Mouse (Mus musculus): ENCODE measurements around the gene Olfr1257. TPM values are rescaled to one million over a fixed set of nuclear protein-coding genes. Genes with fewer than 3 reads are reported as not detected.

Olfr1257 gene
- polyA plus RNA-seq (2012; ENCODE audit: low replicate concordance) = 0.04 TPM in 1 of 2 replicates, not detected in the other

DNA sequence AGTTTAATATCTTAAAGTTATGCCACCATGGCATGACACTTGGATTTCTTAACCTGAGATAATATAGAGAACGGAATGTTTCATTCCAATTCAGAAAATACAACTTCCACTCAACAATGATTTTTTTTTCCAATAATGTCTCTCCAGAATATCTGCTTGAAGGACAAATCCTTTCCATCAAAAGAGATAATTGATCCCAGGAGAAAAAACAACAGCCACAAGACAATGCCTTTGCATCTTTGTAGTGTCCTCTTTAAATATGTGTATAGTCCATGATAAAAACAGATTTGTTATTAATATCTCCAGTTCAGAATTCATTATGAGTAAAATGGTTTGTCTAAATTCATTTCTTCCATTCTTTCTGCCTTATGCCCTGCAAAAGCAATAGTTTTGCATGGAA lies at the start of gene Olfr1257:
Olfr1257 (plus strand) TSS at position 301 of the 400 bp plus-strand sequence.

DNA sequence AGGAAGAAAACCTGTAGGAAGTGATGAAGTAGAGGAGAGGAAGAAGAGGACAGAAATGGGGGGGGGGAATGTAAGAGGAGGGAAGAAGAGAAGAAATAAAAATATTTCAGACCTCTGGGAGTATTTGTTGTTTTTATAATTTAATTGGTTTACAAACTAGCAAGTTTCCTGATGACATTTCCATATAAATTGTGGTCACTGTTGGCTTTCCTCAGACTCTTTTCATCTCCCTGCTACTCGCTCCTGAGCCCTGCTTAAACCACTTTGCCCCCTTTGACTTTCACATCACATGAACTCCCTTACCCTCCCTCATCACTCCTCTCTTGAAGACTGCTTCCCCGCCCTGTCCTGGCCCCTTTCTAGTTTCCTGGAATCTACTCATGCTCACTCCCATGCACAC lies 36.8 kb upstream of the Olfr1257 start, which contains the start of gene Olfr1256:
Olfr1256 (minus strand) TSS at position 101 of the 400 bp plus-strand sequence.

DNA sequence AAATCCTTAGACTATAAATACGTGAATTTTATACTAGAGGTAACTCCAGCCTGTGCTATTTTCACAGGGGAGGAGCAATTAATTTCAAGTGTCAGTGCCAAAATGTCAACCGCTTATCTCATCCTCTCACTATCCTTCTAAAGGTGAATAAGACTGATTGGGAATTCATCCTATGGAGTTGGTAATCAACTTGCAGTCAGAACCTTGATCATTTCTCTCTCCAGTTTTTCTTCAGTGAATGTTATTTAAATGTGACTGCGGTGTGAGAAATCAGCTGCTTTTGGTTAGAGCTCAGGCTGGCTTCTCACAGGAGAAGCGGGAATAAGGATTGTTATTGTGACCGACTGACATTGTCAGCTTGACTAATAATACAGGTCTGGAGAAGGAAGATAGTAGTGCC lies 30.1 kb upstream of the Olfr1257 start, which contains the start of gene Olfr48:
Olfr48 (minus strand) TSS at position 101 of the 400 bp plus-strand sequence.

DNA sequence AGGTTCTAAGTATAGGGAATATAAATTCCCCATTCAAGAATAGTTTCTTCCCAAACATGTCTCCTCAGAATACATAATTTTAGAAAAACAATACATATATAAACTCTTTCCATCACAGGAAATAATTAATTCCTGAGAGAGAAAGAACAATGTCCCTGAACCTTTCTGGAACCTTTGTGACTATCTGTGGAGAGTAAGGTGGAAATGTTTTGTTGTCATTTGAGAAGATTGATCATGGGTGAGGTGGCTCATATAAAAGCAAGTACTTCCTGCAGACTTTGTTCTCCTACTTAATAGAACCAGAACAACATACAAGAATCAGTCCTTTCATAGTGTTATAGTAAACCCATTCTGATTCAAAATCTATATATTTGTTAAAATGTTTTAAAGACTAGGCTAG lies 48.8 kb downstream of the Olfr1257 start, which contains the start of gene Olfr1258:
Olfr1258 (plus strand) TSS at position 301 of the 400 bp plus-strand sequence.

Other genes starting within 250 kb of the Olfr1257 start
- gene Olfr1249, start 243.5 kb upstream of the Olfr1257 start, polyA plus RNA-seq (2012; ENCODE audit: low replicate concordance) = 0.05 TPM in 1 of 2 replicates, not detected in the other
- not detected in 2 replicates for gene Olfr1250, start 217.0 kb upstream of the Olfr1257 start, polyA plus RNA-seq (2012; ENCODE audit: low replicate concordance)
- gene Olfr1251, start 206.5 kb upstream of the Olfr1257 start, polyA plus RNA-seq (2012; ENCODE audit: low replicate concordance) = not detected in 2 replicates
- not detected in 2 replicates for gene Olfr1252, start 153.4 kb upstream of the Olfr1257 start, polyA plus RNA-seq (2012; ENCODE audit: low replicate concordance)
- gene Olfr1253, start 121.3 kb upstream of the Olfr1257 start, polyA plus RNA-seq (2012; ENCODE audit: low replicate concordance) = not detected in 2 replicates
- not detected in 2 replicates for gene Olfr1254, start 84.8 kb upstream of the Olfr1257 start, polyA plus RNA-seq (2012; ENCODE audit: low replicate concordance)
- not detected in 2 replicates for gene Olfr1255, start 66.4 kb upstream of the Olfr1257 start, polyA plus RNA-seq (2012; ENCODE audit: low replicate concordance)
- gene Olfr1256, start 36.9 kb upstream of the Olfr1257 start, polyA plus RNA-seq (2012; ENCODE audit: low replicate concordance) = not detected in 2 replicates
- gene Olfr48, start 30.2 kb upstream of the Olfr1257 start, polyA plus RNA-seq (2012; ENCODE audit: low replicate concordance) = 0.05 TPM in 1 of 2 replicates, not detected in the other
- gene Olfr1258, start 48.9 kb downstream of the Olfr1257 start, polyA plus RNA-seq (2012; ENCODE audit: low replicate concordance) = not detected in 2 replicates
- gene Olfr1259, start 70.2 kb downstream of the Olfr1257 start, polyA plus RNA-seq (2012; ENCODE audit: low replicate concordance) = not detected in 2 replicates
- gene Olfr1260, start 95.9 kb downstream of the Olfr1257 start, polyA plus RNA-seq (2012; ENCODE audit: low replicate concordance) = not detected in 2 replicates
- gene Olfr1261, start 112.8 kb downstream of the Olfr1257 start, polyA plus RNA-seq (2012; ENCODE audit: low replicate concordance) = not detected in 2 replicates
- gene Olfr1262, start 121.7 kb downstream of the Olfr1257 start, polyA plus RNA-seq (2012; ENCODE audit: low replicate concordance) = not detected in 2 replicates
- gene Olfr1263, start 133.7 kb downstream of the Olfr1257 start, polyA plus RNA-seq (2012; ENCODE audit: low replicate concordance) = not detected in 2 replicates
- gene Olfr1264, start 147.1 kb downstream of the Olfr1257 start, polyA plus RNA-seq (2012; ENCODE audit: low replicate concordance) = not detected in 2 replicates
- gene Olfr1265, start 156.9 kb downstream of the Olfr1257 start, polyA plus RNA-seq (2012; ENCODE audit: low replicate concordance) = not detected in 2 replicates
- not detected in 2 replicates for gene Olfr140, start 185.2 kb downstream of the Olfr1257 start, polyA plus RNA-seq (2012; ENCODE audit: low replicate concordance)
- gene Olfr1269, start 243.0 kb downstream of the Olfr1257 start, polyA plus RNA-seq (2012; ENCODE audit: low replicate concordance) = not detected in 2 replicates